Mouse (Mus musculus): ENCODE results near the gene 2510009E07Rik. TPM values are rescaled to one million over a fixed set of nuclear protein-coding genes. Genes with fewer than 3 reads are reported as not detected.

The 2510009E07Rik gene
- total and polyA plus RNA-seq, 3 experiments: not detected

- in situ Hi-C loops (cut with MboI; ENCODE audit: low pct_ligation_motif_present, low pct_unique_long_range_greater_than_20kb, low sequenced_read_pairs) (no loop called here), dilution Hi-C loops (cut with MboI; ENCODE audit: extremely low pct_ligation_motif_present, extremely low pct_unique_long_range_greater_than_20kb, low sequenced_read_pairs) (no loop called here)
- DNase-seq (ENCODE audit: extremely low read depth): no peak
- Histone ChIP-seq H3K9ac (ENCODE audit: insufficient read depth, low read depth) (no peak overlapping the region), H3K4me3 (replicated peaks in 1 of 3; ENCODE audit: low read depth in 2 of 3, low read length in 2 of 3, poor library complexity in 1 of 3) (no peak overlapping the region), H3K36me3 (replicated peaks in 1 of 2; ENCODE audit: control insufficient read depth in 1 of 2, insufficient read depth in 1 of 2, low read length in 1 of 2) (no peaks in the 10 kb centered on the region), H3K79me2 (replicated peaks; ENCODE audit: control insufficient read depth, extremely low read depth, insufficient read depth, poor library complexity, severe bottlenecking) (no peaks in the 10 kb centered on the region), H3K4me2 (ENCODE audit: insufficient read depth, low read depth, poor library complexity, severe bottlenecking) (no peak overlapping the region), H3K4me1 (ENCODE audit: control insufficient read depth in 1 of 2, insufficient read depth in 2 of 2) (0 out of 4 replicates have a peak, but pooled peaks cover 0 to 3% of the 10 kb centered on the region in 2 experiments), H3K27ac (ENCODE audit: insufficient read depth, low read depth) (no peak overlapping the region), H3K27me3 (replicated peaks) (no peaks in the 10 kb centered on the region), H3K9me3 (replicated peaks; ENCODE audit: low read length) (peaks cover 16% of the 10 kb centered on the region)
- TF ChIP-seq JUND (conservative IDR thresholded peaks at IDR 0.05; ENCODE audit: low read depth, low read length) (no peak), IRF4 (IDR thresholded peaks at IDR 0.05; ENCODE audit: low read depth, low read length) (no peak), JUN (IDR thresholded peaks at IDR 0.05; ENCODE audit: insufficient read depth, low read depth, low read length) (no peak), MAZ (IDR thresholded peaks at IDR 0.05; ENCODE audit: low read depth, low read length) (no peak), E2F4 (IDR thresholded peaks at IDR 0.05; ENCODE audit: insufficient replicate concordance, low read depth, low read length) (no peak), BHLHE40 (IDR thresholded peaks at IDR 0.05; ENCODE audit: low read depth, low read length) (no peak), HCFC1 (IDR thresholded peaks at IDR 0.05; ENCODE audit: low read depth, low read length) (no peak), SMC3 (IDR thresholded peaks at IDR 0.05; ENCODE audit: low read depth, low read length) (no peak), MXI1 (IDR thresholded peaks at IDR 0.05; ENCODE audit: low read depth, low read length) (no peak), MAX (IDR thresholded peaks at IDR 0.05; ENCODE audit: low read length) (no peak), ETS1 (conservative IDR thresholded peaks at IDR 0.05; ENCODE audit: low read depth, low read length) (no peak), USF1 (IDR thresholded peaks at IDR 0.05; ENCODE audit: low read depth, low read length) (no peak)
Measured at GRCm38 (mm10) chr16:21704691-21705090, 10.2 kb upstream of the 2510009E07Rik start.

DNA sequence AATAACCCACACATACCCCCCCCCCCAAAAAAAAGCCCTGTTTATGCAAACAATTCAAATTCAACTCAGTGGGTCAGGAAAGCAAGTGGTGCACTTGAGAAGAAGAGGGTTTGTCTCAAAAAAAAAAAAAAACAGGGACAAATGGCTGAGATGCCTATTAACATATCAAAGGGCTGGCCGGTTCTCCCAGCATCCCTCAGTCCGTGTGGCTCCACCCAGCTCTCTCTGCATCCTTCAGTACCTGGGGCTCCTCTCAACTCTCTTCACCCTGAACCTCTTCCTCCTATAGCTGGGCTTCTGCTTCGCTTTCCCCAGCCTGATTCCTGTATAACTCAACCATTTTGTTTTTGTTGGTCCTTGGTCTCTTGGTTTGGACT lies 7.8 kb upstream of the 2510009E07Rik start:
- Histone ChIP-seq H3K27ac (ENCODE audit: insufficient read depth, low read depth) (no peak overlapping the region), H3K9ac (ENCODE audit: insufficient read depth, low read depth) (no peak overlapping the region)

More for the DNA sequence above, 7.8 kb upstream of the 2510009E07Rik start:
- TF ChIP-seq NELFE (IDR thresholded peaks at IDR 0.05; ENCODE audit: low read depth, low read length) (0 out of 2 replicates have a peak, but pooled peaks have one; percentile 18), ZNF384 (IDR thresholded peaks at IDR 0.05; ENCODE audit: low read depth, low read length) (peak; percentile 70), ZMIZ1 (IDR thresholded peaks at IDR 0.05; ENCODE audit: low read depth, low read length) (no peak)
- Histone ChIP-seq H3K9me3 (replicated peaks; ENCODE audit: low read length) (peaks cover 18% of the 10 kb centered on the region), H3K4me1 (ENCODE audit: control insufficient read depth in 1 of 2, insufficient read depth in 2 of 2) (peaks cover 0 to 11% of the 10 kb centered on the region in 2 experiments; a peak in 2 of 4 replicates), H3K36me3 (replicated peaks in 1 of 2; ENCODE audit: control insufficient read depth in 1 of 2, insufficient read depth in 1 of 2, low read length in 1 of 2) (no peaks in the 10 kb centered on the region), H3K4me3 (replicated peaks in 1 of 3; ENCODE audit: low read depth in 2 of 3, low read length in 2 of 3, poor library complexity in 1 of 3) (no peak overlapping the region), H3K4me2 (ENCODE audit: insufficient read depth, low read depth, poor library complexity, severe bottlenecking) (no peak overlapping the region), H3K27me3 (replicated peaks) (no peaks in the 10 kb centered on the region), H3K79me2 (replicated peaks; ENCODE audit: control insufficient read depth, extremely low read depth, insufficient read depth, poor library complexity, severe bottlenecking) (no peaks in the 10 kb centered on the region)
- in situ Hi-C loops (cut with MboI; ENCODE audit: low pct_ligation_motif_present, low pct_unique_long_range_greater_than_20kb, low sequenced_read_pairs): no loop called here
- no peak for DNase-seq (ENCODE audit: extremely low read depth)
- dilution Hi-C loops (cut with MboI; ENCODE audit: extremely low pct_ligation_motif_present, extremely low pct_unique_long_range_greater_than_20kb, low sequenced_read_pairs): no loop called here
